In the genomic region with DNA sequence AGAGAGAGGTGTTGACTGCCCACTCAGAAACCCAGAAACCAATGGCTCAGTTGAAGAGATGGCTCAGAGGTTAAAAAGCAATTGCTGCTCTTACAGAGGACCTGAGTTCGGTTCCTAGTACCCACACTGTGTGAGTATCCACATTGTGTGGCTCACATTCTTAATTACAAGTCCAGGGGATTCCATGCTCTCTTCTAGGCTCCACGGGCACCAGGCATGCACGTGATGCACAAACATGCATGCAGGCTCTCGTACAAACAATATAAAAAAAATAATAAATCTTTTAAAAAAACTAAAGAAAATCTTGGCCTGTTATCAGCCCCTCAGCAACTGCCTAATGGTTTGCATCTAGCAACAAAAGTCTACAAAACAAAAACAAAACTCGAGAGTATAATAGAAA, we compare ENCODE assay signal across 8 mouse cellular contexts. TPM values are rescaled to one million over a fixed set of nuclear protein-coding genes. Genes with fewer than 3 reads are reported as not detected.
DNase-seq lines count a peak whose midpoint lies in the region; ATAC-seq and TF ChIP-seq lines count a peak whose summit lies in the region.

No protein-coding gene starts in this region.

- H3K4me3 ChIP-seq in heart, embryonic 11.5 days (ENCODE audit: low read depth, low read length) = peak overlapping the region; percentile 48
- H3K4me3 ChIP-seq in MEL (ENCODE audit: control insufficient read depth in 1 of 2, insufficient read depth in 1 of 2, low read depth in 2 of 2, low read length in 2 of 2) = peak overlapping the region; percentile 81 to 93
- H3K4me3 ChIP-seq in heart, embryonic 15.5 days = peak overlapping the region; percentile 68

- ATAC-seq in heart, embryonic 11.5 days (replicated peaks; ENCODE audit: insufficient number of reproducible peaks, low FRiP score, low TSS enrichment) = 0 out of 2 replicates have a peak, but pooled peaks have one; percentile 24
- ATAC-seq in heart, embryonic 15.5 days (replicated peaks; ENCODE audit: insufficient number of reproducible peaks, insufficient read depth, low FRiP score, low read depth) = no peak

- 59% methylated on average over 5 of the region's 5 CpGs for WGBS in heart, embryonic 11.5 days (ENCODE audit: insufficient replicate concordance)
- 69% methylated on average over 5 of the region's 5 CpGs for WGBS in heart, embryonic 15.5 days

- H3K9ac ChIP-seq in heart, embryonic 11.5 days (ENCODE audit: low read depth, low read length) = no peak overlapping the region
- H3K9ac ChIP-seq in MEL (ENCODE audit: control insufficient read depth, low read depth, low read length, poor library complexity, severe bottlenecking) = peak overlapping the region; percentile 81
- peak overlapping the region; percentile 58; the same call in 1 of the 2 replicates for H3K9ac ChIP-seq in heart, embryonic 15.5 days

- no peak for DNase-seq in heart, adult 11 months
- no peak for DNase-seq in MEL (ENCODE audit: low read depth, low spot score)
- DNase-seq in lung, postnatal 14 days = peak; percentile 2
- no peak for DNase-seq in natural killer cell, adult 2 months (ENCODE audit: low spot score in 2 of 2)
- no peak for DNase-seq in thymus, postnatal 0 days (ENCODE audit: low spot score)
- DNase-seq in spleen, postnatal 14 days (ENCODE audit: low spot score in 2 of 2) = no peak

- peak overlapping the region; percentile 55 for H3K4me2 ChIP-seq in heart, embryonic 11.5 days
- peak overlapping the region; percentile 66 for H3K4me2 ChIP-seq in heart, embryonic 15.5 days

- H3K9me3 ChIP-seq in heart, embryonic 11.5 days (replicated peaks; ENCODE audit: control insufficient read depth, low read length) = no peaks in the 10 kb centered on the region
- H3K9me3 ChIP-seq in MEL (replicated peaks; ENCODE audit: insufficient read depth, low read length) = no peaks in the 10 kb centered on the region
- H3K9me3 ChIP-seq in heart, embryonic 15.5 days (replicated peaks) = no peaks in the 10 kb centered on the region

- H3K79me2 ChIP-seq in MEL (ENCODE audit: control insufficient read depth, insufficient read depth, low read length, poor library complexity) = no peaks in the 10 kb centered on the region; the same call in 1 of the 2 replicates

- H3K36me3 ChIP-seq in heart, embryonic 11.5 days (ENCODE audit: control insufficient read depth, insufficient read depth, low read length) = no peaks in the 10 kb centered on the region
- H3K36me3 ChIP-seq in MEL (ENCODE audit: control insufficient read depth in 1 of 2, insufficient read depth in 2 of 2, low read length in 2 of 2) = peaks cover 0 to 10% of the 10 kb centered on the region in 2 experiments; a peak in 2 of 4 replicates
- H3K36me3 ChIP-seq in heart, embryonic 15.5 days = no peaks in the 10 kb centered on the region

- H3K4me1 ChIP-seq in heart, embryonic 11.5 days (ENCODE audit: control insufficient read depth, insufficient read depth, low read length) = peaks cover 7% of the 10 kb centered on the region; the same call in 1 of the 2 replicates
- peaks cover 2 to 16% of the 10 kb centered on the region in 2 experiments; a peak in 3 of 4 replicates for H3K4me1 ChIP-seq in MEL (ENCODE audit: control insufficient read depth in 1 of 2, insufficient read depth in 2 of 2, low read length in 2 of 2)
- peaks cover 9% of the 10 kb centered on the region; the same call in 1 of the 2 replicates for H3K4me1 ChIP-seq in heart, embryonic 15.5 days (replicated peaks)

- no peaks in the 10 kb centered on the region for H3K27me3 ChIP-seq in heart, embryonic 11.5 days (ENCODE audit: control insufficient read depth, insufficient read depth, low read length)
- no peaks in the 10 kb centered on the region for H3K27me3 ChIP-seq in MEL (ENCODE audit: control insufficient read depth in 1 of 2, insufficient read depth in 2 of 2, low read length in 2 of 2)
- no peaks in the 10 kb centered on the region for H3K27me3 ChIP-seq in heart, embryonic 15.5 days

- TF ChIP-seq POLR2A in MEL (IDR thresholded peaks at IDR 0.05; ENCODE audit: control insufficient read depth in 1 of 2, insufficient read depth in 1 of 2, low read depth in 1 of 2, low read length in 2 of 2, poor library complexity in 1 of 2) = no peak

- TF ChIP-seq RAD21 in MEL (IDR thresholded peaks at IDR 0.05; ENCODE audit: low read depth, low read length) = no peak

- no peak for TF ChIP-seq EP300 in MEL (IDR thresholded peaks at IDR 0.05; ENCODE audit: low read depth in 1 of 2, low read length in 2 of 2)

- H3K27ac ChIP-seq in heart, embryonic 11.5 days (ENCODE audit: low read depth, low read length) = 0 out of 2 replicates have a peak overlapping the region, but pooled peaks have one; percentile 13
- peak overlapping the region; percentile 55 for H3K27ac ChIP-seq in MEL (ENCODE audit: control insufficient read depth, low read depth, low read length)
- peak overlapping the region; percentile 77 for H3K27ac ChIP-seq in heart, embryonic 15.5 days

- no peak for TF ChIP-seq CTCF in MEL (IDR thresholded peaks at IDR 0.05 in 2 of 3, conservative IDR thresholded peaks at IDR 0.05 in 1 of 3; ENCODE audit: control insufficient read depth in 1 of 3, insufficient read depth in 1 of 3, low read depth in 2 of 3, low read length in 3 of 3, poor library complexity in 1 of 3, severe bottlenecking in 1 of 3)

TF ChIP-seq in MEL, 35 proteins besides CTCF, POLR2A, EP300 and RAD21:
- no peak for TF ChIP-seq MAFK (IDR thresholded peaks at IDR 0.05; ENCODE audit: borderline replicate concordance, low read depth, low read length)
- TF ChIP-seq USF2 (IDR thresholded peaks at IDR 0.05; ENCODE audit: borderline replicate concordance in 1 of 2, insufficient read depth in 1 of 2, low read depth in 1 of 2, low read length in 2 of 2) = no peak
- TF ChIP-seq BHLHE40 (IDR thresholded peaks at IDR 0.05; ENCODE audit: borderline replicate concordance, low read depth, low read length) = peak; percentile 61; the same call in 1 of the 2 replicates
- no peak for TF ChIP-seq GATA1 (IDR thresholded peaks at IDR 0.05; ENCODE audit: low read depth, low read length)

RNA-seq across cellular contexts. Expression of gene Egf, which starts 30.6 kb away (rescaled TPM):
- 0.79 and 1.4 TPM in 2 replicates for polyA plus RNA-seq in heart, embryonic 11.5 days (2014; fragmentation: Nextera tagmentation; extraction: Ambion mirVana)
- 1.5 and 1.8 TPM in 2 replicates for total RNA-seq in MEL (2012; rRNA removed)
- 1 to 10 TPM in 1 of 2 experiments, not detected in 1; 3.1 TPM for polyA plus RNA-seq in MEL (2012; ENCODE audit: insufficient read depth in 1 of 2, insufficient read length in 2 of 2, low read depth in 1 of 2, low replicate concordance in 2 of 2, missing spikeins in 1 of 2)
- polyA plus RNA-seq in heart, embryonic 15.5 days (2015; fragmentation: Nextera tagmentation; extraction: Ambion mirVana) = 2.3 TPM in 2 replicates
- 0.87 and 0.95 TPM in 2 replicates for polyA plus RNA-seq in thymus, postnatal 0 days (2015; fragmentation: Nextera tagmentation; extraction: Ambion mirVana)

Comparison
In these comparisons a context has a peak if more than half of its experiments do, and no peak if none do; other contexts are left out.
1. H3K27ac ChIP-seq: peak in every context shown above with its lines; median percentile 77 in heart, embryonic 15.5 days; 55 in MEL; 13 in heart, embryonic 11.5 days.